Mouse (Mus musculus): ENCODE measurements at regions not wholly inside any gene's neighbourhood (a gene's known extent, or its start where the extent isn't known, plus 50 kb on each side); places are given as distances from the start of the nearest gene placed in this dataset.

DNA sequence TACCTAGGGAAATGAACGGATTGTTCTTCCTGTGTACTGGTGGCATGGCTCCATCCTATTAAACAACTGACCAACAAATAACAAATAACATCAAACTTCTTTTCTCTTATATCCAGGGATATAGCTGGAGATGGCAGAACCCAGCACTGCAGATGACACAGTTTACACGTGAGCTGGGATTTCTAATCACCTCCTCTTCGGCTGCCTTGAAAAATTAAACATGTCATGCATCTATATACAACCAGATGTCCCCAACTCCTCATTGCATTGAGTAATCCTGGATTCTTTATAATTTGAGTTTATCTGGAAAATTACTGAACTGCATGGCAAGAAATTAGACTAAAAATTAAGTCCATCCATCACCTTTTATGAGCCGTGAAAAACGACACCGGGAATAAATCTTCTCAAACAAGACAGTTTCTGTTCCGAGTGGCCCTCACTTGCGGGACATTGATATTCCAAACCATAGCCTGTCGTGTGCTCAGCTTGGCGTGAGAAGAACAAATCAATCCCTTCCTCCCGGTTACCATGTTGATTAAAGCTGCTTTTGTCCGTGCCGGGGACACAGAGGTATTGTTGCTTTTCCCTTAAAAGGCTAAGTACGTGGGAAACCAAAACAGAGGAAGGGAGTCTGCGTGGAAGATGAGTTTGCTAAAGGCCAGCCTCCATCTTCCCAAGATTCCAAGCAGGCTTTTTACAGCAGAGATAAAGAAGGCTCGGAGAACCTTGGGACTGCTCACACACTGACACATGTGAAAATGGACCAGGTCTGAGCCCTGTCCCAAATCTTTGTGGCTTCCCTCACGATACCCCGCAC, 92.8 kb upstream of the Spon1 start:
- no peak overlapping the region for H3K9ac ChIP-seq (ENCODE audit: low read depth, low read length)
- no peaks in the 10 kb centered on the region for H3K4me1 ChIP-seq (ENCODE audit: control insufficient read depth, insufficient read depth, low read length)
- H3K27me3 ChIP-seq (ENCODE audit: control insufficient read depth, insufficient read depth, low read length) = no peaks in the 10 kb centered on the region
- no peak for DNase-seq (ENCODE audit: extremely low read depth, low read depth, low spot score)
- TF ChIP-seq CTCF (IDR thresholded peaks at IDR 0.05; ENCODE audit: low read depth, low read length) (no peak), POLR2A (IDR thresholded peaks at IDR 0.05; ENCODE audit: extremely low read depth, insufficient read depth, low read length) (no peak)
- 77% methylated on average over 18 of the region's 18 CpGs for WGBS
- no peak overlapping the region for H3K4me3 ChIP-seq (ENCODE audit: insufficient read depth, low read depth, low read length)
- no peaks in the 10 kb centered on the region for H3K79me2 ChIP-seq (ENCODE audit: control insufficient read depth, insufficient read depth, low read length)
- H3K36me3 ChIP-seq (ENCODE audit: control insufficient read depth, insufficient read depth, low read length) = no peaks in the 10 kb centered on the region
- H3K27ac ChIP-seq (replicated peaks; ENCODE audit: insufficient read depth, low read depth, low read length) = no peak overlapping the region

DNA sequence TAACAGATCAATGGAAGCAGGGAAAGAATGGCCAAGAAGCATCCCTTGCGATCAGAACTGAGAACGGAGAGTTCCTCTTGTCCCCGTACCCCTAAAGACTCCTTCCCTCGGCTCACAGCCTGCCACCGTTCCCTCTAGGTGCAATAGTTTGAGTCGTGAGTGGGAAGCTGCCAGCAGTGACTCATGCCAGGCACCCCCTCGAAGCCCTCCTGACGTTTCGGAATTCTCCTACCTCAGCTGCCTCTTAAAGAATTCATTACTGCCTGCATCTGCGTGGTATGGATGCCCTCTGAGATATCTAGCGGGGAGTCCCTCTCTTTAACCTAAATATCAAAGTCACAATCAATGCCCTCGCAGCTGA, 92.2 kb upstream of the Spon1 start:
- no peaks in the 10 kb centered on the region for H3K36me3 ChIP-seq (ENCODE audit: control insufficient read depth, insufficient read depth, low read length)
- H3K9ac ChIP-seq (ENCODE audit: low read depth, low read length) = no peak overlapping the region
- H3K4me1 ChIP-seq (ENCODE audit: control insufficient read depth, insufficient read depth, low read length) = no peaks in the 10 kb centered on the region
- H3K27me3 ChIP-seq (ENCODE audit: control insufficient read depth, insufficient read depth, low read length) = no peaks in the 10 kb centered on the region
- no peak for TF ChIP-seq POLR2A (IDR thresholded peaks at IDR 0.05; ENCODE audit: extremely low read depth, insufficient read depth, low read length)
- TF ChIP-seq CTCF (IDR thresholded peaks at IDR 0.05; ENCODE audit: low read depth, low read length) = no peak
- 67% methylated on average over 12 of the region's 12 CpGs for WGBS
- H3K79me2 ChIP-seq (ENCODE audit: control insufficient read depth, insufficient read depth, low read length) = no peaks in the 10 kb centered on the region
- no peak overlapping the region for H3K4me3 ChIP-seq (ENCODE audit: insufficient read depth, low read depth, low read length)
- no peak for DNase-seq (ENCODE audit: extremely low read depth, low read depth, low spot score)
- no peak overlapping the region for H3K27ac ChIP-seq (replicated peaks; ENCODE audit: insufficient read depth, low read depth, low read length)

DNA sequence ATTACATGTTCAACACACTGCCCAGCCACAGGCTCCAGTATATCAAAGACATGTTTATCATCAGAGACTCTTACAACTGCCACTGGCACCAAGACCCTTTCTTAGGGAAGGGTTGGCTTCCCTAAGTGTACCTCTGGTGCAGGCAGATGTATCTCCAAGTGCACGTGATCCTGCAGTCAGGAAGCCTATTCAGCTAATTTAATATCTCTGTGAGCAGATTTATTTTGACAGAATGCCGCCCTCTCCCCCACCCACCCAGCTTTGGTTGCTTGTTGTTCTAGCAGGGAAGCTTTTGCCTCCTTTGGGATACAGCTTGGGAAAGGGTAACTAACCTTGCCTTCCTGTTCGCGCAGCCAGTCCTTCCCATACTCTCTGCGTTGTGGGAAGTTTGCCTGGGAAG, 83.5 kb upstream of the Spon1 start:
- H3K4me1 ChIP-seq (ENCODE audit: control insufficient read depth, insufficient read depth, low read length) = no peaks in the 10 kb centered on the region
- no peak for DNase-seq (ENCODE audit: extremely low read depth, low read depth, low spot score)
- no peak overlapping the region for H3K9ac ChIP-seq (ENCODE audit: low read depth, low read length)
- WGBS = 79% methylated on average over 5 of the region's 5 CpGs
- no peak overlapping the region for H3K4me3 ChIP-seq (ENCODE audit: insufficient read depth, low read depth, low read length)
- no peaks in the 10 kb centered on the region for H3K36me3 ChIP-seq (ENCODE audit: control insufficient read depth, insufficient read depth, low read length)
- no peaks in the 10 kb centered on the region for H3K79me2 ChIP-seq (ENCODE audit: control insufficient read depth, insufficient read depth, low read length)
- H3K27me3 ChIP-seq (ENCODE audit: control insufficient read depth, insufficient read depth, low read length) = no peaks in the 10 kb centered on the region
- TF ChIP-seq CTCF (IDR thresholded peaks at IDR 0.05; ENCODE audit: low read depth, low read length) (no peak), POLR2A (IDR thresholded peaks at IDR 0.05; ENCODE audit: extremely low read depth, insufficient read depth, low read length) (no peak)
- H3K27ac ChIP-seq (replicated peaks; ENCODE audit: insufficient read depth, low read depth, low read length) = no peak overlapping the region

DNA sequence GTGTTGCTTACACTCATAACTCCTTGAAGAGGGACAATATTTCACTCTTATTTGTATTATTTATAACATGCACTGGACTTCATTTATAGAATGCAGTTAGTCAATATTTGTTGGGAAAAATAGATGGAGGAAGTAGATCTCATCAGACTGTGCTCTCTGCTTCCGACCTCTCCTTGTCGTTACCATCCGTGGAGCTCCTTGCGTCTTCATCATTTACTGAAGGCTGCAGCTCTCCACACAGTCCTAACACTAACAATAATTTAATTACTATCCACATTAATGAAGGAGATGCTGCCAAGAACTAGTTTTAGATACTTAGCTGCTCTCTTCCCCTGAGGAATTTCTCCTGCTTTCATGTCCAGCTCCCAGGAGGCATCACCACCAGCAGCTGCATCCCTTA, 80.4 kb upstream of the Spon1 start:
- 89% methylated on average over 4 of the region's 4 CpGs for WGBS
- H3K9ac ChIP-seq (ENCODE audit: low read depth, low read length) = no peak overlapping the region
- no peaks in the 10 kb centered on the region for H3K79me2 ChIP-seq (ENCODE audit: control insufficient read depth, insufficient read depth, low read length)
- H3K36me3 ChIP-seq (ENCODE audit: control insufficient read depth, insufficient read depth, low read length) = no peaks in the 10 kb centered on the region
- TF ChIP-seq POLR2A (IDR thresholded peaks at IDR 0.05; ENCODE audit: extremely low read depth, insufficient read depth, low read length) = no peak
- no peak for TF ChIP-seq CTCF (IDR thresholded peaks at IDR 0.05; ENCODE audit: low read depth, low read length)
- DNase-seq (ENCODE audit: extremely low read depth, low read depth, low spot score) = no peak
- no peaks in the 10 kb centered on the region for H3K4me1 ChIP-seq (ENCODE audit: control insufficient read depth, insufficient read depth, low read length)
- no peaks in the 10 kb centered on the region for H3K27me3 ChIP-seq (ENCODE audit: control insufficient read depth, insufficient read depth, low read length)
- no peak overlapping the region for H3K27ac ChIP-seq (replicated peaks; ENCODE audit: insufficient read depth, low read depth, low read length)
- H3K4me3 ChIP-seq (ENCODE audit: insufficient read depth, low read depth, low read length) = no peak overlapping the region

DNA sequence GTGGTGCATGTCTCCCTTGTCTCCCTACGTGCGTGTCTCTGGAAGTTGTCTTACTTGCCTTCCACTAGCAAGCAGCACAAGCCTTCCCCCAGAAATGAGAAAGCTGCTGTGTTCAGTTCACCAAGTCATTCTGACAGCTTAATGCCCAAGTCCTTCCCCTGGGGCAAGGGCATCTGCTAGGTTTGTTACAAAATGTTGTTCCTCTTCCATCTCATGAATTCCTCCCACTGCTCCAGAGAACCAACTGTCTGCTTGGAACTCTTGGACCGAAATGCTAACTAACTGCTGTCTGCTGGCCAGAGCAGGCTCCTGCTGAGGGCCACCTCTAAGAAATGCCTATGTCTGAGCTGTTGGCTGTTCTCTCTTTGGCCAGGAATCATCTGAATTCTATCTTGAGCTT, 79.3 kb upstream of the Spon1 start:
- Histone ChIP-seq H3K27ac (replicated peaks; ENCODE audit: insufficient read depth, low read depth, low read length) (no peak overlapping the region), H3K4me3 (ENCODE audit: insufficient read depth, low read depth, low read length) (no peak overlapping the region), H3K9ac (ENCODE audit: low read depth, low read length) (no peak overlapping the region), H3K27me3 (ENCODE audit: control insufficient read depth, insufficient read depth, low read length) (no peaks in the 10 kb centered on the region), H3K36me3 (ENCODE audit: control insufficient read depth, insufficient read depth, low read length) (no peaks in the 10 kb centered on the region), H3K4me1 (ENCODE audit: control insufficient read depth, insufficient read depth, low read length) (no peaks in the 10 kb centered on the region), H3K79me2 (ENCODE audit: control insufficient read depth, insufficient read depth, low read length) (no peaks in the 10 kb centered on the region)
- TF ChIP-seq POLR2A (IDR thresholded peaks at IDR 0.05; ENCODE audit: extremely low read depth, insufficient read depth, low read length) = no peak
- no peak for TF ChIP-seq CTCF (IDR thresholded peaks at IDR 0.05; ENCODE audit: low read depth, low read length)
- no peak for DNase-seq (ENCODE audit: extremely low read depth, low read depth, low spot score)
- WGBS = 73% methylated on average over 3 of the region's 3 CpGs

DNA sequence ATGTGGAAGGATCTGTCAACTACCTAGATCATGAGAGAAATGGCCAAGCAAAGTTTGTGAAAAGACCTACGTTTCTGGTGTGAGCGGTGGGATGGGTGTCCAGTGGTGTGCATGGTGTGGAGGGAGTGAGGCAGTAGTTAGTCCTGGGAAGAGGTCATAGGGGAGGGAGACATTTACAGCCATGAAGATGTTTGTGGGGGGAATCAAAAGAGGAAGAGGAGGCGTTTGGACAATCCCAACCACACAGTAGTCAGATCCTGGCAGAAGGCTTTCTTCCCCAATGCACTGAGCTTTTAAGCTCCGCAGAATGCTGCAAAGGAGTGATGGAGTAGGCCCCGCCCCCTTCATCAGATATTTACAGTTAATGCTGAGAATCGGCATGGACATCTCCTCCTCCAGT, 78.2 kb upstream of the Spon1 start:
- Histone ChIP-seq H3K4me1 (ENCODE audit: control insufficient read depth, insufficient read depth, low read length) (no peaks in the 10 kb centered on the region), H3K4me3 (ENCODE audit: insufficient read depth, low read depth, low read length) (no peak overlapping the region), H3K27me3 (ENCODE audit: control insufficient read depth, insufficient read depth, low read length) (no peaks in the 10 kb centered on the region), H3K27ac (replicated peaks; ENCODE audit: insufficient read depth, low read depth, low read length) (no peak overlapping the region), H3K36me3 (ENCODE audit: control insufficient read depth, insufficient read depth, low read length) (no peaks in the 10 kb centered on the region), H3K79me2 (ENCODE audit: control insufficient read depth, insufficient read depth, low read length) (no peaks in the 10 kb centered on the region), H3K9ac (ENCODE audit: low read depth, low read length) (no peak overlapping the region)
- 79% methylated on average over 6 of the region's 6 CpGs for WGBS
- TF ChIP-seq POLR2A (IDR thresholded peaks at IDR 0.05; ENCODE audit: extremely low read depth, insufficient read depth, low read length) (no peak), CTCF (IDR thresholded peaks at IDR 0.05; ENCODE audit: low read depth, low read length) (no peak)
- DNase-seq (ENCODE audit: extremely low read depth, low read depth, low spot score) = no peak

All from liver, adult 2 months (tissue).